Mouse (Mus musculus) left cerebral cortex, adult 11 months (tissue): ENCODE measurements at regions not wholly inside any gene's neighbourhood (a gene's known extent, or its start where the extent isn't known, plus 50 kb on each side); places are given as distances from the start of the nearest gene placed in this dataset.
"Not testable (repeated sequence)": the region's sequence is repeated elsewhere in the genome, so short reads cannot be mapped to it uniquely, and the experiment has no call there.

Source experiments
- DNase-seq: peaks from one replicate; pipeline ENCODE4 v3.0.0; 2022; ENCODE audit warnings: low spot score

DNA sequence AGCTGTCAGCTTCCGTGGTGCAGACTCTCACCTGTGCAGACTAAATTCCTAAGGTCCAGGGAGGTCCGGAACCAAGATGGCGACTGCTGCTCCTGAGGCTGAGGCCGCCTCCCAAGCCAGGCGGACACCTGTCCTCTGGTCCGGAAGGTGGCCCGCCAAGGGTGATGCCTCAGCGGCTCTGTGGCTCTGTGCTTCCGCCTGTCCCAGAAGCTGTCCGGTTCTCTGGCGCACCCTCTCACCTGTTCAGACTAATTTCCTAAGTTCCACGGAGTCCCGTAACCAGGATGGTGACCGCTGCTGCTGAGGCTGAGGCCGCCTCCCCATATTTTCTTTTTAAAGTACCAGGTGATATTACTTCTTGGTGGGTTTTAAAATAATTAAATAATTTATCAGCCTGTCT lies 65.4 kb upstream of the B3galnt2 start:
- not testable (repeated sequence) for DNase-seq

DNA sequence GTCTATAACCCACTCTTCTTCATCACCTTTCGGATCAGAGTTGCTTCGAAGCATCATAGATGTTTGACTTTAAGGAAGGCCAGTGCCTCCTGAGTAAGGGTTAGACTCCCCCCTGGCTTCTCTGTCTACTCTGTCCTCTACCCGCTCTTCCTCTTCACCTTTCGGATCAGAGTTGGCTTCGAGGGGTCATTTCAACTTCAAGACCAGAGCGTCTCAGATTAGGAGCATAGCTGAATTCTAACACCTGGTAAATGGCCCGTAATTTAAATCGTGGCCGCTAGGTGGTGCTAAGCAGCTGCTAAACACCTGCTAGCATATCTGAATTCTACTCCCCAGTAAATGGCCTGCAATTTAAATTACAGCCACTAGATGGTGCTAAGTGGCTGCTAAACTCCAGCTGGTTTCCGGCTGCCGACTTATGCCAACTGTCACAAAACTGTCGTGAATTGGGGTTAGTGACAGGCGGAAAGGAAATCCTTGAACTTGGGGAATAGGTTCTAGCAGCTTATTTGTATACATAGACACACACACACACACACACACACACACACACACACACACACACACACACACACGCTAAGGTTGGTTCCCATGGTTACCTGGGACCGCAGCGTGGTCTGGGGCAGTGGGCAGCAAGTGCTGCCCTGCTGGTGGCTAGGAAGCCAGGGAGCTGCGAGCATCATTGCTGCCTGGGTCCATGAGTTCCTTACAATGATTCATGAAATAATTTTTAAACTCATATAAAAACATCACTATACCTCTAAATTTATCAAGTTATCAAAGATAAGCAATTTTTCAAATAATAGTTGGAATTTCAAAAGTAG lies 64.8 kb upstream of the B3galnt2 start:
- DNase-seq, result peak; percentile 97

DNA sequence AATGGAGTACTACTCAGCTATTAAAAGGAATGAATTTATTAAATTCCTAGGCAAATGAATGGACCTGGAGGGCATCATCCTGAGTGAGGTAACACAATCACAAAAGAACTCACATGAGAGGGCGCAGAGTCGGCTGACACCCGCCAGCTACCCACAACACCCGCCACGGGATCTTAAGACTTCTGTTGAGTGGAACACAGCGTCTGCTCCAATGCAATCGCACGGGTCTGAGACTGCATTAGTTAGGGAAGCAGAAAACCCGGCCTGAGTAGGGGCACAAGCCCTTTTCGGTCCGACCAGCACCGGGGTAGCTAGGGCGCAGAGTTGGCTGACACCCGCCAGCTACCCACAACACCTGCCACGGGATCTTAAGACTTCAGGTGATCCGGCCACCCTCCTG lies 52.1 kb upstream of the B3galnt2 start:
- DNase-seq, result not testable (repeated sequence)
